Mouse (Mus musculus): ENCODE measurements around the gene Hist1h2ae. TPM values are rescaled to one million over a fixed set of nuclear protein-coding genes. Genes with fewer than 3 reads are reported as not detected.
"Not testable (repeated sequence)": the region's sequence is repeated elsewhere in the genome, so short reads cannot be mapped to it uniquely, and the experiment has no call there.

Hist1h2ae gene
- total RNA-seq, 4 experiments from 2014 or later, result 3.3 to 7.7 (median 4.9) TPM

GRCm38 (mm10) chr13:23541497-23541896, 29.5 kb downstream of the Hist1h2ae start:
- no peak for DNase-seq (ENCODE audit: low spot score in 2 of 2)

- DNase-seq (ENCODE audit: low spot score in 2 of 2), result not testable (repeated sequence)
Measured at GRCm38 (mm10) chr13:23539821-23540220, 31.2 kb downstream of the Hist1h2ae start.

DNA sequence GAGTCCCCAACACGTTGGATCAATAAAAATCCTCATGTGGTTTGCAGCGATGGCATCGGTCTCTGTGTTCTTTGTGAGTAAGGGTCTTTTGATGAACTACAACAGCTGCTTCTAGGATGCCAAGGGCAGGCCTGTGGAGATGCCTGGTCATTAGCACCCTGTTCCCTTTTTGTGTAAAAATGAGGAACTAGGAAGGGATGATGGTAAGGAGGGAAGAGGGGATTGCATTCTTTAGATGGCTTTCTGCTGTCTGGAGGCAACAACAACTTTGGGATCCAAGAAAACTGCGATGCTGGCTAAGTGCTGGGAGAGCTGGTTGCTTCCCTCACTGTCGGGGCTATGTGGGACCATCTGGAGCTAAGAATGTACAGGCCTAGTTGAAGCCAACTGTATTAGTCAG, 32.8 kb downstream of the Hist1h2ae start:
- DNase-seq (ENCODE audit: low spot score in 2 of 2), result no peak

GRCm38 (mm10) chr13:23537006-23537710, 33.9 kb downstream of the Hist1h2ae start:
- DNase-seq (ENCODE audit: low spot score in 2 of 2), result no peak

DNA sequence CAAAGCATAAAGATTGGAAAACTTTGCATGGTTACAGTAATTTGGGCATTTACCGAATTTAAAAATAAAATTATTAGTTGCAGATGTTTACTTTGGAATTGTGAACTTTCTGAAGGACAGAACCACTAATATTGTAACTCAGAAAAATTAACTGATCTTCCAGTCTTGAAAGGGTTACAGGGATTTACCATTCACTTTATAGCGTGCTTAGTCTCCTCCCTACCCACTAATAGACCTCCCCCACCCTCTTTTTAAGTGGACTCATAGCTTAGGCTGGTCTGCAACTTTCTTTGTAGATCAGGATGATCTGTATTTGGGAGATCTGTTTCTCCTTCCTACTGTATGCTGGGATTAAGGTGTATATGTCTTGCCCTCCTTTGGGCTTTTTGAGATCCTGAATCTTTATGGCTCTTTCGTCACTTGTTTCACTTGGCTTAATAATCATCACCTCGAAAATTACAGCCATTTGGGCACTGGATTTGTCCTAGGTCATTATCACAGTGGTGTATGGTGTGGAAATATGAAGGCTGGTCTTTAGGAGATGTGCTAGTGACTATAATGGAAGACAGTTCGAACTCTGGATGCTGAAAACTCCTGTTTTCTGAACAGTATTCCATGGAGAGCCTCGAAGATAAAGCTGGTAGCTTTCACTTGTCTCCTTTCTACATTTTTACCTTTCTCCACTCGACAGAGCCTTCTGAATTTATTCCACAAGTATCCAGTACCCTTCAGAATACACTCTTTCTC, 34.8 kb downstream of the Hist1h2ae start:
- DNase-seq (ENCODE audit: low spot score in 2 of 2), result no peak

- DNase-seq (ENCODE audit: low spot score in 2 of 2), result peak; percentile 91 to 92
Measured at GRCm38 (mm10) chr13:23535137-23536075, 35.6 kb downstream of the Hist1h2ae start, which contains the start of gene Hist1h3g. Hist1h3g (plus strand) TSS chr13:23535422.

GRCm38 (mm10) chr13:23534368-23535131, 36.5 kb downstream of the Hist1h2ae start:
- DNase-seq (ENCODE audit: low spot score in 2 of 2), result no peak

DNA sequence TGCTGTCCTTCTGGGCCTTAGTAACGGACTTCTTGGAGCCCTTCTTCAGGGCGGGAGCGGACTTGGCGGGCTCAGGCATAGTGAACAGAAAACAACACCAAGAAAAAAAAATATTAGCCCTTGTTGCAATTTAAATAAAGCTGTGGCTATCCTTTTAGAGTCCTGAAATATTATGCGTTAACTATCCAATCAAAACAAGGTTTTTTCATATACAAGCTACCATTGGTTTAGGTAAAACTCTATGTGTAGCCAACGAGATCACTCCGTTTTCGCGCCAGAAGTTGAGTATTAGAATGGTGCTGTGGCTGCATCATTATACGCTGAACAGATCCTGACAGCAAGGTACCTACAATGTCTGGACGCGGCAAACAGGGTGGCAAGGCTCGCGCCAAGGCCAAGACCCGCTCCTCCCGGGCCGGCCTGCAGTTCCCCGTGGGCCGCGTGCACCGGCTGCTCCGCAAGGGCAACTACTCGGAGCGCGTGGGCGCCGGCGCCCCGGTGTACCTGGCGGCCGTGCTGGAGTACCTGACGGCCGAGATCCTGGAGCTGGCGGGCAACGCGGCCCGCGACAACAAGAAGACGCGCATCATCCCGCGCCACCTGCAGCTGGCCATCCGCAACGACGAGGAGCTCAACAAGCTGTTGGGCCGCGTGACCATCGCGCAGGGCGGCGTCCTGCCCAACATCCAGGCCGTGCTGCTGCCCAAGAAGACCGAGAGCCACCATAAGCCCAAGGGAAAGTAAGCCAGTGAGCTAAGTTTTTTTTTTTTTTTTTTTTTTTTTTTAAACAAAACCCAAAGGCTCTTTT, 37.3 kb downstream of the Hist1h2ae start, which contains the start of gene Hist1h2af:
Gene Hist1h2af, plus strand, starts transcription at position 347 of the 808 bp plus-strand sequence.
- DNase-seq (ENCODE audit: low spot score in 2 of 2), result peak; percentile 72 to 78

DNA sequence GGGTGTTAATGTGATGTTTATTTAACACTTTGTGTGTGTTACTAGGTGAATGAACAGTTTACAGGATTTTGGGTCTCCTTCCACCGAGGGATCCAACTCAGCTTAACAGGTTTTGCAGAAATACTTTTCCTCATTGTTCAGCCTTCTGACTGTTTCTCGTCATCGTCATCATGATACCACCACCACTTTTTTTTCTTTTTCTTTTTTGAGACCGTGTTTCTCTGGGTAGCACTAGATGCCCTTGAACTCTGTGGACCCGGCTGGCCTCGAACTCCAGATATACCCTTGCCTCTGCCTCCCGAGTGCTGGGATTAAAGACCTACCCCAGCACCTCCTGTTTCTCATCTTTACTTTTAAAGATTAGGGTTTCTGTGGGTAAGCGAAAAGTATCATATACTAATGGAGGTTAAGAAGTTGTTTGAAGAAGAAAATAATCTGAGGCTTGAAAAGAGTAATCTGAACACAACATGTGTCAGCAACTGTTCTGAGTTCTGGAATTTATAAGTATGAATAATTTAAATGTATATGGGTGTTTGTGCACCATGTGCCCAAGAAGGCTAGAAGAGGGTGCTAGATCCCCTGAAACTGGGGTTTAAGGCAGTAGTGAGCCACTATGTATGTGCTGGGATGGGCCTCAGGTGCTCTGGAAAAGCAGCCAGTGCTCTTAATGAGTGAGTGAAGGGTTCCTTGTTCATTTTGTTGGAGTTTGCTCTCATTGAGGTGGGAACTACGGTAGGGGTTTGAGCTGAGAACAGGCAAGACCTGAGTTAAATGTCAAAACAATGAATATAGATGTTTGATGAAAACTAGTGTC, 38.6 kb downstream of the Hist1h2ae start:
- no peak for DNase-seq (ENCODE audit: low spot score in 2 of 2)

DNA sequence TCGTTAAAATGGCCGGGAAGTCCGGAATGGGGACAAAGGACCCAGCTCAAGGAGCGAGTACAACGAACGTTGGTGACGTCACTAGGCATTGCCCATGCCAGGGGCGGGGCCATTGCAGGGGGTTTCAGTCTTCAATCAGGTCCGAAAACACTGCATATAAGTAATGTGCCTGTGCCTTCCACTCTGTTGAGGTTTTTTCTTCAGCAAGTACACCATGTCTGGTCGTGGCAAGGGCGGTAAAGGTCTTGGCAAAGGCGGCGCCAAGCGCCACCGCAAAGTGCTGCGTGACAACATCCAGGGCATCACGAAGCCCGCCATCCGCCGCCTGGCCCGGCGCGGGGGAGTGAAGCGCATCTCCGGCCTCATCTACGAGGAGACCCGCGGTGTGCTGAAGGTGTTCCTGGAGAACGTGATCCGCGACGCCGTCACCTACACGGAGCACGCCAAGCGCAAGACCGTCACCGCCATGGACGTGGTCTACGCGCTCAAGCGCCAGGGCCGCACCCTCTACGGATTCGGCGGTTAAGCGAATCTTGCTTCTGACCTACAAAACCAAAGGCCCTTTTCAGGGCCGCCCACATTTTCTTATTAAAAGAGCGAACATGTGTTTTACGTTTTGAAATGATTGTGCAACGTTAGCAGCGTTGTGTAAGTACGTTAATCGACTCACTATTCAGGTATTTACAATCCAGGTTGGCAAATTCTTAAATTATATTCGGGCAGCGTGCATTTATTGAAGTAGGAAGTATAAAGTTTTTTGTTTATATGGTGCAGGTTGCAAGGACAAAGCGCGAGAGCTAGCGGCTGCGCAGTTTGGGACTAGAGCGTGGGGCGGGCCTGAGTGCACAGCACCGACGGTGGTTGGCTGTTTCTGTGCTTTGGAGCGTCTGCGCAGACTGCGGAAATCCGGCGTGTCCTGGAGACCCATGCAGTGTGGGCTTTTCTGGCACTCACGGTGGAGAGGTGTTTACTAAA, 39.8 kb downstream of the Hist1h2ae start, which contains the start of gene Hist1h4h:
Gene Hist1h4h, plus strand, starts transcription at position 150 of the 975 bp plus-strand sequence.
- DNase-seq (ENCODE audit: low spot score in 2 of 2), result peak; percentile 97

DNA sequence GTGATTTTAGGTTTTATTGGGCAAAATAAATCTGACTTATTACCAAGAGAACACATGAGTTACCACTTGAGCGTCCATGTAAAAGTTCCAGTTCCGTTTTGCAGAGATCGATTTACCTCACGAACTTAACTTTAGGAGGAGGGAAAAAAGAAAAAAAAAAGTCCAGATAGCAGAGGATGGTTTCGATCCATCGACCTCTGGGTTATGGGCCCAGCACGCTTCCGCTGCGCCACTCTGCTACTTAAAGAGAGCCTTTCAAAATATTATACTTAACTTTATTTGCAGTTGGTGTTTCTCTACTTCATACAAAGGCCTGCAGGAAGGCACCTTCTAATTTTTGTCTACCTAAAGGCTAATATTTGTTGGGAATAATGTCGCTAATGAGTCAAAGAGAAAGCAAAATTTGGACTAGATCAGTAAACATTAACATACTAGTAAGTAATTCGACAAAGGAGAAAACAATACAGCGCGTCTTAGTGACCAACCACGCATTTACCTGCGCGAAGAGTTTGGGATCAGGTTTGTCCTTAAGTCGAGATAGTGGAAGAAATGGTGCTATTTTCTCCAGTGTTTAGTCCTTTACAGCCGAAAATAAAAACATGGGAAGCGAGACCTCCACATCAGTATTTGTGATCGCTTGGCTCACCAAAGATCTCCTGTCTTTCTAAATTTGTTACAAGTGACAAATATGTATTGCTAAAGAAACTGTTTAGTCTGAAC, 40.7 kb downstream of the Hist1h2ae start:
- peak; percentile 65 to 78 for DNase-seq (ENCODE audit: low spot score in 2 of 2)

GRCm38 (mm10) chr13:23529480-23530165, 41.4 kb downstream of the Hist1h2ae start:
- DNase-seq (ENCODE audit: low spot score in 2 of 2), result no peak

DNA sequence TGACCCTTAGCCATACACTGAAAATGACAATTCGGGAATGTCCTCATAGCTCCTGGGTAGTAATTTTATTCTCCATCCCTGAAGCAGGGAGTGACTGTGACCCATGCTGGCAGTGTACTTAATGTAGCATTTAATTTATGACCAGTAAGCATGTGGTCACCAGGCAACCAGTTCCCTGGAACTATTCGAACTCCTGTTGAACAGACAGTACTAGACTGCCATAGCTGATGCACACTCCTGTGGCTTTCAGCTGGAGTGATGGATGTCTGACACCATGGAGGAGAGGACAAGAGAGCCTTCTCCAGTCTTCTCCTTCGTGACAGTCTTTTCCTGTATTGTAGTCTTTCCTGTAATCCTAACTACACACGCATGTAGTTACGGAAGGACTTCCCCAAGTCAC, 42.0 kb downstream of the Hist1h2ae start:
- no peak for DNase-seq (ENCODE audit: low spot score in 2 of 2)

- peak; percentile 89 to 96 for DNase-seq (ENCODE audit: low spot score in 2 of 2)
Measured at GRCm38 (mm10) chr13:23526312-23526711, 44.7 kb downstream of the Hist1h2ae start.

DNA sequence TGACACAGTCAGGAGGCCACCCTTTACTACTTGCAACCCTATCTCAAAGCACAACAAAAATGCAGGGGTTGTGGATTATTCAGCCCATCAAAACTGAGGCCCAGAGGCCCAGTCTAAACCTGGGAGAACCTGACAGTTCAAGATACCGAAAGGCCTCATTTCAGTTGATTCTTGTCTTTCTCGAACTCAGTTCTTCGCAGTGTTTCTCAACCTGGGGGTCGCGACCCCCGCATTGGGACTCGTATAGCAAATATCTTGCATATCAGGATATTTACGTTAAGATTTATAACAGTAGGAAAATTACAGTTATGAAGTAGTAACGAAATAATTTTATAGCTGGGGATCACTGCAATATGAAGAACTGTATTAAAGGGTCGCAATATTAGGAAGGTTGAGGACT, 45.1 kb downstream of the Hist1h2ae start:
- no peak for DNase-seq (ENCODE audit: low spot score in 2 of 2)

DNA sequence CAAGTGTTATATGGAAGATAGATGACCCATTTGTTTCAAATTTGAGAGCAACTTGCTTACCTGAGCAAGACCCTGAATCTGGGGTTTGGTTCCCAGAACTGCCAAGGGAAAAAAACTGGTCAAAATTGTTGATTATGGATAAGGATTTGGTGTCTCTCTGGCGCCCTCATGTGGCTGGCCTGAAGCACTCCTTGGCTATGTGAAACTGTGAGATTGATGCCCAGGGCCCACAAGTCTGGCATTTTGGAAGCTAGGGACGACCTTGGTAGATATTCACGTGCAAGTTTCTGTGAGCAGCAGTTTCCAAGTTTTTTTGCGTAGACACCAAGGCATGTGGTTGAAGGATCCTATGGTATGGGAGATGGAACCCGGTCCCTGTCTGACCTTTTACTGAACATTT, 46.4 kb downstream of the Hist1h2ae start:
- DNase-seq (ENCODE audit: low spot score in 2 of 2), result peak in 1 of 2 experiments; percentile 64
